Mouse (Mus musculus) MEL-GATA-1-ER (cell line): ENCODE data around the gene E130308A19Rik.
A peak's percentile ranks its signal among the peaks of the same experiment; 100 is the strongest.

Experiments
- DNase-seq: peaks from one replicate; pipeline ENCODE4 v3.0.0-alpha.2; 2012; ENCODE audit warnings: low read depth; ENCODE audit errors: extremely low read depth

E130308A19Rik gene

GRCm38 (mm10) chr4:59625998-59626910 is at the start of gene E130308A19Rik:
Gene E130308A19Rik (plus strand): TSS chr4:59626211.
- DNase-seq: no peak

GRCm38 (mm10) chr4:59580495-59581281 is 45.3 kb upstream of the E130308A19Rik start:
- peak; percentile 58 for DNase-seq

GRCm38 (mm10) chr4:59581314-59582185 is 44.5 kb upstream of the E130308A19Rik start, which contains the start of gene Hsdl2:
Gene Hsdl2 (plus strand): TSS chr4:59581563.
- DNase-seq: peak; percentile 99

GRCm38 (mm10) chr4:59582186-59582585 is 43.8 kb upstream of the E130308A19Rik start:
- DNase-seq: no peak

GRCm38 (mm10) chr4:59585097-59585496 is 40.9 kb upstream of the E130308A19Rik start:
- DNase-seq: no peak

GRCm38 (mm10) chr4:59587215-59587871 is 38.7 kb upstream of the E130308A19Rik start:
- DNase-seq: no peak

- DNase-seq: no peak
These were observed 38.2 kb upstream of the E130308A19Rik start for GRCm38 (mm10) chr4:59587872-59588226.

- DNase-seq: no peak
These were observed 31.4 kb upstream of the E130308A19Rik start for GRCm38 (mm10) chr4:59594614-59595013.

- DNase-seq: no peak
These were observed 29.5 kb upstream of the E130308A19Rik start for GRCm38 (mm10) chr4:59596556-59596955.

GRCm38 (mm10) chr4:59602704-59603103 is 23.3 kb upstream of the E130308A19Rik start:
- DNase-seq: no peak

- DNase-seq: no peak
These were observed 21.1 kb upstream of the E130308A19Rik start for GRCm38 (mm10) chr4:59604892-59605291.

- no peak for DNase-seq
These were observed 20.5 kb upstream of the E130308A19Rik start for GRCm38 (mm10) chr4:59605501-59605900.

GRCm38 (mm10) chr4:59610411-59610810 is 15.6 kb upstream of the E130308A19Rik start:
- DNase-seq: no peak

GRCm38 (mm10) chr4:59614986-59615385 is 11.0 kb upstream of the E130308A19Rik start:
- DNase-seq: no peak

GRCm38 (mm10) chr4:59619611-59620245 is 6.3 kb upstream of the E130308A19Rik start:
- DNase-seq: no peak

- DNase-seq: no peak
These were observed 374 bp upstream of the E130308A19Rik start for GRCm38 (mm10) chr4:59625676-59625997.

GRCm38 (mm10) chr4:59628255-59628654 is 2.2 kb downstream of the E130308A19Rik start:
- no peak for DNase-seq

- DNase-seq: no peak
These were observed 3.3 kb downstream of the E130308A19Rik start for GRCm38 (mm10) chr4:59629076-59629874.

- peak; percentile 60 for DNase-seq
These were observed 4.1 kb downstream of the E130308A19Rik start for GRCm38 (mm10) chr4:59630122-59630521.
